In genomic region chr2:78311766-78312491, GRCm38 (mm10) we compare ENCODE assay signal across 14 mouse cellular contexts.
DNase-seq lines count a peak whose midpoint lies in the region; ATAC-seq and TF ChIP-seq lines count a peak whose summit lies in the region.
"Had no signal": no experiment of that assay in that cellular context is flagged by ENCODE, and none has a peak within 500 bp of the region (broad histone marks: within the 10 kb centered on the region; RNA-seq: fewer than 3 reads in every experiment).

No protein-coding gene starts in this region.

- no peak for TF ChIP-seq CTCF in forebrain, postnatal 0 days (IDR thresholded peaks at IDR 0.05; ENCODE audit: low read depth)

- H3K4me1 ChIP-seq in forebrain, embryonic 16.5 days (replicated peaks; ENCODE audit: control insufficient read depth, insufficient read depth, low read length), result 0 out of 2 replicates have a peak, but pooled peaks cover 3% of the 10 kb centered on the region
- H3K4me1 ChIP-seq in forebrain, postnatal 0 days (ENCODE audit: insufficient read depth), result no peaks in the 10 kb centered on the region
- H3K4me1 ChIP-seq in hindbrain, embryonic 13.5 days (replicated peaks), result no peaks in the 10 kb centered on the region

- no peak overlapping the region for H3K4me2 ChIP-seq in forebrain, embryonic 16.5 days (ENCODE audit: low read length)
- H3K4me2 ChIP-seq in forebrain, postnatal 0 days (ENCODE audit: low read depth), result no peak overlapping the region
- H3K4me2 ChIP-seq in hindbrain, embryonic 13.5 days, result no peak overlapping the region
- H3K4me2 ChIP-seq: lung, embryonic 14.5 days had no signal

- 42% methylated on average over 13 of the region's 13 CpGs for WGBS in forebrain, embryonic 16.5 days
- 39% methylated on average over 13 of the region's 13 CpGs for WGBS in forebrain, postnatal 0 days
- 56% methylated on average over 13 of the region's 13 CpGs for WGBS in hindbrain, embryonic 13.5 days

- H3K27me3 ChIP-seq in forebrain, embryonic 16.5 days (replicated peaks; ENCODE audit: control insufficient read depth, insufficient read depth, low read length), result no peaks in the 10 kb centered on the region
- no peaks in the 10 kb centered on the region for H3K27me3 ChIP-seq in forebrain, postnatal 0 days (ENCODE audit: insufficient read depth, low read length)
- H3K27me3 ChIP-seq in hindbrain, embryonic 13.5 days, result no peaks in the 10 kb centered on the region

- H3K9me3 ChIP-seq in forebrain, embryonic 16.5 days (ENCODE audit: control insufficient read depth, low read length), result no peaks in the 10 kb centered on the region
- no peaks in the 10 kb centered on the region for H3K9me3 ChIP-seq in forebrain, postnatal 0 days (ENCODE audit: low read length)
- H3K9me3 ChIP-seq in hindbrain, embryonic 13.5 days, result no peaks in the 10 kb centered on the region

- DNase-seq in forebrain, postnatal 0 days, result no peak
- DNase-seq in brain, adult 2 months (ENCODE audit: low read depth, low spot score), result peak; percentile 47
- peak; percentile 16 to 30 for DNase-seq in cerebellum, adult 18-20 months
- DNase-seq in layer of hippocampus, adult 11-12 months (ENCODE audit: low spot score), result no peak
- no peak for DNase-seq in frontal cortex, postnatal 14 days (ENCODE audit: low spot score in 2 of 2)
- DNase-seq: embryo, embryonic 11 days; kidney, adult 2 months; kidney, postnatal 25 days; lung, embryonic 14.5 days; thymus, postnatal 25 days had no signal

- H3K9ac ChIP-seq in forebrain, embryonic 16.5 days (replicated peaks; ENCODE audit: low read depth, low read length), result no peak overlapping the region
- H3K9ac ChIP-seq in forebrain, postnatal 0 days, result no peak overlapping the region
- H3K9ac ChIP-seq in hindbrain, embryonic 13.5 days, result no peak overlapping the region
- H3K9ac ChIP-seq: lung, embryonic 14.5 days had no signal

- H3K36me3 ChIP-seq in forebrain, embryonic 16.5 days (ENCODE audit: control insufficient read depth, insufficient read depth), result no peaks in the 10 kb centered on the region
- no peaks in the 10 kb centered on the region for H3K36me3 ChIP-seq in forebrain, postnatal 0 days (ENCODE audit: insufficient read depth)
- no peaks in the 10 kb centered on the region for H3K36me3 ChIP-seq in hindbrain, embryonic 13.5 days

- no peak overlapping the region for H3K4me3 ChIP-seq in forebrain, embryonic 16.5 days (replicated peaks; ENCODE audit: low read length)
- H3K4me3 ChIP-seq in forebrain, postnatal 0 days (ENCODE audit: low read depth, low read length), result no peak overlapping the region
- H3K4me3 ChIP-seq in hindbrain, embryonic 13.5 days, result no peak overlapping the region

- peak; percentile 38; the same call in 1 of the 2 replicates for ATAC-seq in forebrain, embryonic 16.5 days
- ATAC-seq in forebrain, postnatal 0 days, result no peak
- 0 out of 2 replicates have a peak, but pooled peaks have one; percentile 32 for ATAC-seq in hindbrain, embryonic 13.5 days (ENCODE audit: low FRiP score)

- H3K27ac ChIP-seq in forebrain, embryonic 16.5 days (ENCODE audit: low read length), result no peak overlapping the region
- no peak overlapping the region for H3K27ac ChIP-seq in forebrain, postnatal 0 days (ENCODE audit: low read depth, low read length)
- peak overlapping the region; percentile 64 for H3K27ac ChIP-seq in hindbrain, embryonic 13.5 days
- H3K27ac ChIP-seq: macrophage; stomach, postnatal 0 days had no signal

Comparison
In these comparisons a context has a peak if more than half of its experiments do, and no peak if none do; other contexts are left out.
1. DNase-seq: peak in brain, adult 2 months (single experiment) and cerebellum, adult 18-20 months (2 of 2); none in forebrain, postnatal 0 days (single experiment), layer of hippocampus, adult 11-12 months (single experiment) and frontal cortex, postnatal 14 days (0 of 2).